Mouse (Mus musculus) myocyte (in vitro differentiated cells): Measurements from ENCODE around the gene D130043K22Rik.
A peak's percentile ranks its signal among the peaks of the same experiment; 100 is the strongest.

Experiments
- CEBPB ChIP-seq: IDR thresholded peaks from 2 replicates; pipeline ENCODE4 v1.6.1; 2011; ENCODE audit warnings: mild to moderate bottlenecking, moderate library complexity; ENCODE audit not compliant: poor library complexity, insufficient read depth, severe bottlenecking
- E2F4 ChIP-seq: IDR thresholded peaks from one replicate; pipeline ENCODE4 v1.6.1; 2011; ENCODE audit warnings: mild to moderate bottlenecking, control low read depth, moderate library complexity; ENCODE audit not compliant: insufficient read depth
- MAX ChIP-seq: IDR thresholded peaks from one replicate; pipeline ENCODE4 v1.6.1; 2011; ENCODE audit warnings: low read depth, mild to moderate bottlenecking, control low read depth
- MYOD1 ChIP-seq, 3 experiments: IDR thresholded peaks; one replicate each; pipeline ENCODE4 v1.6.1; 2011; ENCODE audit warnings: control low read depth in 2 of 3, low read depth in 2 of 3, mild to moderate bottlenecking in 2 of 3, moderate library complexity in 1 of 3; ENCODE audit not compliant: insufficient read length in 2 of 3, control insufficient read depth in 1 of 3
- MYOG ChIP-seq, 3 experiments: IDR thresholded peaks; one replicate each; pipeline ENCODE4 v1.6.1; 2011; ENCODE audit warnings: control low read depth in 2 of 3, low read depth in 2 of 3, mild to moderate bottlenecking in 2 of 3; ENCODE audit not compliant: insufficient read length in 2 of 3, control insufficient read depth in 1 of 3, insufficient read depth in 1 of 3
- POLR2A ChIP-seq: IDR thresholded peaks from one replicate; pipeline ENCODE4 v1.6.1; 2011; ENCODE audit warnings: low read depth, mild to moderate bottlenecking, control low read depth, moderate library complexity; ENCODE audit not compliant: insufficient read length
- POLR2AphosphoS2 ChIP-seq: IDR thresholded peaks from one replicate; pipeline ENCODE4 v1.6.1; 2011; ENCODE audit warnings: low read depth, control low read depth; ENCODE audit not compliant: insufficient read length
- SRF ChIP-seq: IDR thresholded peaks from one replicate; pipeline ENCODE4 v1.6.1; 2011; ENCODE audit warnings: low read depth; ENCODE audit not compliant: control insufficient read depth, insufficient read length
- TCF12 ChIP-seq: IDR thresholded peaks from one replicate; pipeline ENCODE4 v1.6.1; 2011; ENCODE audit warnings: mild to moderate bottlenecking, control low read depth; ENCODE audit not compliant: poor library complexity, insufficient read depth, severe bottlenecking
- TCF3 ChIP-seq: IDR thresholded peaks from one replicate; pipeline ENCODE4 v1.6.1; 2011; ENCODE audit warnings: low read depth, control low read depth; ENCODE audit not compliant: insufficient read length
- USF1 ChIP-seq: IDR thresholded peaks from one replicate; pipeline ENCODE4 v1.6.1; 2011; ENCODE audit warnings: low read depth, mild to moderate bottlenecking, control low read depth, moderate library complexity

DNA sequence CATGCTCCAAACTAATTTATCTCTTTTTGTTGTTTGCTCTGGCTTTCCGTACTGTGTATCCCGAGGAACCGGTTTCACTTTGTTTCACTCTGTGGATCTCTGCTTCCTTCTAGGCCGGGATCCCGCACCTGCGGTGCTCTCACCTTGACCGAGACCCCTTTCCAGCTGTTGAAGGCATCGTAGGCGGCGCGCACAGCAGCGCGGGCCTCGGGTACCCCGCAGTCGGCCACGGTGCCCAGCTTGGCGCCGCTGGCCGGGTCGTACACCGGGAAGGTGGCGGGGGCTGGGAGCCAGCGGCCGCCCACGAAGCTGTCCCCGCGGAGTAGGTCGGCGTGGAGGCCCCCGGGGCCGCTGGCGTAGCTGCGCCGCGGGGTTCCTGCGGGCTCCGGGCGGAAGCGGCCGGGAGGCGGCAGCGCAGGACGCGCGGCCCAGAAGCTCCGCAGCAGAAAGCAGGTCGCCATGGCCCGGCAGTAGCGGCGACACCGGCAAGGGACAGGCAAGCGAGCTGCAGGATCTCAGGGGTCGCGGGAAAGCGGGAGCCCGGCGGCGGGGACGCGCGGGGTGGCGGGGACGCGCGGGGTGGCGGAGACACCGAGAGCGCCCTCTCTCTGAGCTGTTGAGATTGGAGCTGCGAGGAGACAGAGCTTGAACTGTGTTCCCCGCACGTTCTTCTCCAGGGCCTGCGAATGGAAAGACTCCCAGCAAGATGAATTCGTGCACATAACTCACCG, 92.3 kb downstream of the D130043K22Rik start, which contains the start of gene Aldh5a1:
- TF ChIP-seq CEBPB (no peak), USF1 (no peak), POLR2A (peak; percentile 28), E2F4 (no peak), SRF (no peak), POLR2AphosphoS2 (no peak), MYOD1 (IDR thresholded peaks at IDR 0.05; ENCODE audit: control insufficient read depth in 1 of 3, insufficient read length in 2 of 3, low read depth in 2 of 3) (no peak), MYOG (IDR thresholded peaks at IDR 0.05; ENCODE audit: control insufficient read depth in 1 of 3, insufficient read depth in 1 of 3, insufficient read length in 2 of 3, low read depth in 2 of 3) (no peak), TCF3 (no peak), MAX (no peak), TCF12 (no peak)
